14 mouse cellular contexts compared by ENCODE assay signal in the genomic region with DNA sequence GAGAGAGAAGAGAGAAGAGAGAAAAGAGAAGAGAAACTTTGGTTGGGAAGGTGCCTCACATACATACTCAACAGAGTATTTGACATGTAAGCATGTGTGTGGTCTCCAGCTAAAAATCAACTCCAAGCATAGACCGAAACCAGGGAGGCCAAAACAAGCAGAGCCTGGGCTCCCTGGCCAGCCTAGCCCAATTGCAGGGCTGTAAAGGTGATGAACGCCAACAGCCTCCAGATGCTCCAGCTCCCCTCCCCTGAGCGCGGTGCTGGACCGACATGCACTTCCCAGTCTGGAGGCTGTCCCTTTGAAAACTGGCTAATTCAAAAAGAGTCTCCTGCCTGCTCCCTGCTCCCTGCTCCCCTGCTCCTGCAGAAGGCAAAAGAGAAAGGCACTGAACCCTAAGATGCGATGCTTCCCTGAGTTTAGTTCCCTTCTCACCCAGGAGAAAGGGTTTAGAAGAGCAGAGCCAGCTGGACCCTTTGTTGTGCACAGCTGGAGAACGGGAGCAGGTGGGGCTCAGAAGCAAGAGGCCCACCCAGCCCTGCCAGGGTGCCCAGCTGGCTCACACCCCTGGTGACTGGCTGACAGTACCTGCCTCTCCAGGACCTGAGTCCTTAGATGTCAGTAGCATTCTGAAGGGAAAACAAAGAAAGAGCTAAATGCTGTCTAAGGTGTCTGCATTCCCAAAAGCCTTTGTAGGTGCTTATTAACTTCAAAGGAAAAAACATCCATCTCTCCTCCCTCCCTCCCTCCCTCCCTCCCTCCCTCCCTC.
DNase-seq lines count a peak whose midpoint lies in the region; ATAC-seq lines count a peak whose summit lies in the region.
"Had no signal": no experiment of that assay in that cellular context is flagged by ENCODE, and none has a peak within 500 bp of the region (broad histone marks: within the 10 kb centered on the region; RNA-seq: fewer than 3 reads in every experiment).

No protein-coding gene starts in this region.

- no peak overlapping the region for H3K4me3 ChIP-seq in midbrain, embryonic 11.5 days (ENCODE audit: low read depth, low read length)
- H3K4me3 ChIP-seq in midbrain, embryonic 13.5 days (replicated peaks), result no peak overlapping the region
- no peak overlapping the region for H3K4me3 ChIP-seq in neural tube, embryonic 11.5 days (ENCODE audit: low read depth, low read length)
- H3K4me3 ChIP-seq: forebrain, embryonic 13.5 days; limb, embryonic 15.5 days had no signal

- no peaks in the 10 kb centered on the region for H3K36me3 ChIP-seq in midbrain, embryonic 11.5 days (ENCODE audit: control insufficient read depth, insufficient read depth, low read length)
- H3K36me3 ChIP-seq in midbrain, embryonic 13.5 days, result no peaks in the 10 kb centered on the region
- H3K36me3 ChIP-seq in neural tube, embryonic 11.5 days (ENCODE audit: control insufficient read depth, insufficient read depth, low read length), result no peaks in the 10 kb centered on the region
- H3K36me3 ChIP-seq: limb, embryonic 15.5 days had no signal

- H3K4me2 ChIP-seq in midbrain, embryonic 11.5 days, result no peak overlapping the region
- no peak overlapping the region for H3K4me2 ChIP-seq in midbrain, embryonic 13.5 days (replicated peaks)
- H3K4me2 ChIP-seq in neural tube, embryonic 11.5 days (ENCODE audit: low read depth), result no peak overlapping the region
- H3K4me2 ChIP-seq: forebrain, embryonic 13.5 days; limb, embryonic 15.5 days had no signal

- no peaks in the 10 kb centered on the region for H3K27me3 ChIP-seq in midbrain, embryonic 11.5 days (ENCODE audit: control insufficient read depth, insufficient read depth, low read length)
- no peaks in the 10 kb centered on the region for H3K27me3 ChIP-seq in midbrain, embryonic 13.5 days
- H3K27me3 ChIP-seq in neural tube, embryonic 11.5 days (ENCODE audit: control insufficient read depth, insufficient read depth, low read length), result no peaks in the 10 kb centered on the region
- H3K27me3 ChIP-seq: forebrain, embryonic 13.5 days; limb, embryonic 15.5 days; Patski had no signal

- no peak for ATAC-seq in midbrain, embryonic 11.5 days (ENCODE audit: low FRiP score)
- ATAC-seq in midbrain, embryonic 13.5 days, result no peak
- ATAC-seq in neural tube, embryonic 11.5 days (ENCODE audit: insufficient read depth, low FRiP score, low TSS enrichment), result no peak
- no peak for ATAC-seq in megakaryocyte, adult 5-6 weeks (ENCODE audit: poor library complexity, severe bottlenecking)
- ATAC-seq: CD4-positive, CD25-positive, alpha-beta regulatory T cell, adult 4 months; forebrain, embryonic 13.5 days; Patski had no signal

- 7% methylated on average over 7 of the region's 7 CpGs for WGBS in midbrain, embryonic 11.5 days
- WGBS in midbrain, embryonic 13.5 days, result 7% methylated on average over 7 of the region's 7 CpGs
- WGBS in neural tube, embryonic 11.5 days, result 5% methylated on average over 7 of the region's 7 CpGs

- no peak overlapping the region for H3K9ac ChIP-seq in midbrain, embryonic 11.5 days (ENCODE audit: low read length)
- no peak overlapping the region for H3K9ac ChIP-seq in midbrain, embryonic 13.5 days (replicated peaks)
- no peak overlapping the region for H3K9ac ChIP-seq in neural tube, embryonic 11.5 days (ENCODE audit: low read length)
- H3K9ac ChIP-seq: forebrain, embryonic 13.5 days; limb, embryonic 15.5 days had no signal

- H3K27ac ChIP-seq in midbrain, embryonic 11.5 days (ENCODE audit: low read depth, low read length), result no peak overlapping the region
- H3K27ac ChIP-seq in midbrain, embryonic 13.5 days, result no peak overlapping the region
- 0 out of 2 replicates have a peak overlapping the region, but pooled peaks have one; percentile 20 for H3K27ac ChIP-seq in neural tube, embryonic 11.5 days (ENCODE audit: low read depth, low read length)
- H3K27ac ChIP-seq: forebrain, embryonic 13.5 days; limb, embryonic 15.5 days had no signal

- peaks cover 5% of the 10 kb centered on the region; the same call in 1 of the 2 replicates for H3K4me1 ChIP-seq in midbrain, embryonic 11.5 days (ENCODE audit: control insufficient read depth, insufficient read depth, low read length)
- H3K4me1 ChIP-seq in midbrain, embryonic 13.5 days (replicated peaks), result peaks cover 11% of the 10 kb centered on the region
- H3K4me1 ChIP-seq in neural tube, embryonic 11.5 days (ENCODE audit: control insufficient read depth, insufficient read depth, low read length), result peaks cover 4% of the 10 kb centered on the region; the same call in 1 of the 2 replicates

- no peaks in the 10 kb centered on the region for H3K9me3 ChIP-seq in midbrain, embryonic 11.5 days (ENCODE audit: control insufficient read depth, low read length)
- no peaks in the 10 kb centered on the region for H3K9me3 ChIP-seq in midbrain, embryonic 13.5 days
- no peaks in the 10 kb centered on the region for H3K9me3 ChIP-seq in neural tube, embryonic 11.5 days (ENCODE audit: control insufficient read depth, low read length)
- H3K9me3 ChIP-seq: forebrain, embryonic 13.5 days; limb, embryonic 15.5 days had no signal

- peak; percentile 17 for DNase-seq in gastrocnemius, postnatal 25 days
- no peak for DNase-seq in gastrocnemius, postnatal 4 days (ENCODE audit: low spot score in 2 of 2)
- DNase-seq in midbrain, embryonic 11.5 days (ENCODE audit: low spot score, missing footprints), result peak; percentile 67
- peak; percentile 40 for DNase-seq in forelimb bud, embryonic 11.5 days (ENCODE audit: low read depth, low spot score)
- DNase-seq in neural tube, embryonic 11.5 days (ENCODE audit: low spot score), result peak; percentile 15
- no peak for DNase-seq in adrenal gland, postnatal 4 days (ENCODE audit: low spot score in 2 of 2)
- DNase-seq: kidney, adult 11 months; lung, postnatal 10 days had no signal

Comparison
In these comparisons a context has a peak if more than half of its experiments do, and no peak if none do; other contexts are left out.
1. DNase-seq: peak in gastrocnemius, postnatal 25 days (single experiment), midbrain, embryonic 11.5 days (single experiment), forelimb bud, embryonic 11.5 days (single experiment) and neural tube, embryonic 11.5 days (single experiment); none in gastrocnemius, postnatal 4 days (0 of 2) and adrenal gland, postnatal 4 days (0 of 2).